In the genomic region with DNA sequence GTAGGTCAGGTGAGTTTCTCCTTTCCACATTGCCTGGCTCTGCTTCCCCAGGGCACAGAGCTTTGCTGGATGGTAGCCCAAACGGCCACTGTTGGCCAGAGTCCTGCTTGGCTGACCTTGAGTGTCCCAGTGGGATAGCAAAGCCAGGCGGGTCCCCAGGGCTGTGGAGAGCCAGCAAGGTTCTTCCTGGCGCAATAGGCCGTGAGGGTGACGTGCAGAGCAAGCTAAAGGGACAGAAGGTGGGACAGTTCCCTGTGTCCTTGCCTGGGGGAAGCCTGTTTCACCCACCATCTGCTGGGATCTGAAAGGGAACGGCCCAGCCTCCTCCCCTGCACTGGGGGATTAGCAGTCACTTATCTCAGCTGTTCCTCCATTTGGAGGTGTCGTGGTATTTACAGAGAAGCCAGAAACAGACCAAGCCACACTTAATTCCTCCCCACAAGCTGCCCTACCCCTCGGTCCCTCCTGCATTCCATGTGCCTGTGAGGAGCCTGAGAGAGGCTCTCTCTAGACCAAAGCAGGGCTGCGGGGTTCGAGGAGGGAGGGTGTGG, we compare ENCODE assay signal across 9 mouse cellular contexts. TPM values are rescaled to one million over a fixed set of nuclear protein-coding genes. Genes with fewer than 3 reads are reported as not detected.
DNase-seq lines count a peak whose midpoint lies in the region; ATAC-seq and TF ChIP-seq lines count a peak whose summit lies in the region.
"Had no signal": no experiment of that assay in that cellular context is flagged by ENCODE, and none has a peak within 500 bp of the region (broad histone marks: within the 10 kb centered on the region; RNA-seq: fewer than 3 reads in every experiment).

No protein-coding gene starts in this region.

- H3K27me3 ChIP-seq in limb, embryonic 11.5 days (ENCODE audit: control insufficient read depth, insufficient read depth, low read length): no peaks in the 10 kb centered on the region
- H3K27me3 ChIP-seq in limb, embryonic 10.5 days (ENCODE audit: low read depth, poor library complexity, severe bottlenecking): no peaks in the 10 kb centered on the region
- no peaks in the 10 kb centered on the region for H3K27me3 ChIP-seq in heart, adult 2 months (ENCODE audit: control insufficient read depth, insufficient read depth, low read length)

- TF ChIP-seq POLR2A in heart, adult 2 months (IDR thresholded peaks at IDR 0.05; ENCODE audit: insufficient read depth, low read depth, low read length): no peak

- H3K4me2 ChIP-seq in limb, embryonic 11.5 days (ENCODE audit: low read depth, severe bottlenecking): no peak overlapping the region

- H3K9me3 ChIP-seq in limb, embryonic 11.5 days (ENCODE audit: control insufficient read depth, low read length): no peaks in the 10 kb centered on the region
- H3K9me3 ChIP-seq in limb, embryonic 10.5 days (replicated peaks): no peaks in the 10 kb centered on the region
- H3K9me3 ChIP-seq: G1E had no signal

- no peaks in the 10 kb centered on the region for H3K36me3 ChIP-seq in limb, embryonic 11.5 days (ENCODE audit: control insufficient read depth, insufficient read depth, low read length)
- H3K36me3 ChIP-seq in limb, embryonic 10.5 days: no peaks in the 10 kb centered on the region
- peaks cover 24% of the 10 kb centered on the region for H3K36me3 ChIP-seq in heart, adult 2 months (ENCODE audit: control insufficient read depth, insufficient read depth, low read length)
- H3K36me3 ChIP-seq: G1E had no signal

- H3K4me3 ChIP-seq in limb, embryonic 11.5 days (ENCODE audit: low read depth, low read length): no peak overlapping the region
- H3K4me3 ChIP-seq in limb, embryonic 10.5 days: no peak overlapping the region
- no peak overlapping the region; the same call in 1 of the 2 replicates for H3K4me3 ChIP-seq in heart, adult 2 months

- intact Hi-C loops in heart, adult 2 months (cut with DNase I): loop anchor here (2.0 to 5.0 kb wide), 2 partner anchors 73 to 190 kb away; no protein-coding TSS in a partner anchor

- TF ChIP-seq EP300 in heart, adult 2 months (IDR thresholded peaks at IDR 0.05; ENCODE audit: insufficient read depth, low read depth, low read length): peak; percentile 54; the same call in 1 of the 2 replicates

- H3K27ac ChIP-seq in limb, embryonic 11.5 days (replicated peaks; ENCODE audit: low read depth, low read length): no peak overlapping the region
- no peak overlapping the region for H3K27ac ChIP-seq in limb, embryonic 10.5 days
- H3K27ac ChIP-seq in heart, adult 2 months: peak overlapping the region; percentile 80

- WGBS in limb, embryonic 11.5 days: 11% methylated on average over 10 of the region's 10 CpGs
- WGBS in limb, embryonic 10.5 days: 19% methylated on average over 10 of the region's 10 CpGs
- WGBS in heart, adult 2 months: 13% methylated on average over 10 of the region's 10 CpGs

- no peak overlapping the region for H3K9ac ChIP-seq in limb, embryonic 11.5 days (ENCODE audit: low read length)
- H3K9ac ChIP-seq in heart, adult 2 months (ENCODE audit: low read depth, low read length): peak overlapping the region; percentile 55

- H3K79me2 ChIP-seq in heart, adult 2 months (replicated peaks; ENCODE audit: control insufficient read depth, insufficient read depth, low read length): no peaks in the 10 kb centered on the region

- ATAC-seq in limb, embryonic 11.5 days (ENCODE audit: insufficient number of reproducible peaks, low FRiP score, low TSS enrichment, low read depth): 0 out of 2 replicates have a peak, but pooled peaks have one; percentile 38

- no peaks in the 10 kb centered on the region for H3K4me1 ChIP-seq in limb, embryonic 11.5 days (ENCODE audit: control insufficient read depth, insufficient read depth, low read length)
- H3K4me1 ChIP-seq in limb, embryonic 10.5 days: peaks cover 11% of the 10 kb centered on the region
- no peaks in the 10 kb centered on the region; the same call in 1 of the 2 replicates for H3K4me1 ChIP-seq in heart, adult 2 months (ENCODE audit: control insufficient read depth, insufficient read depth, low read length)

- no peak for DNase-seq in limb, embryonic 11.5 days (ENCODE audit: low spot score)
- DNase-seq in limb, embryonic 10.5 days (ENCODE audit: low spot score): no peak
- peak; percentile 76 for DNase-seq in cerebellum, adult 11-12 months
- peak; percentile 83 to 90 for DNase-seq in heart, adult 2 months
- DNase-seq in kidney, postnatal 36 days: peak; percentile 44 to 63
- peak; percentile 71 for DNase-seq in skeletal muscle tissue, adult 2 months (ENCODE audit: low read depth, low spot score)
- no peak for DNase-seq in right cerebral cortex, adult 2 months (ENCODE audit: low spot score in 2 of 2)
- no peak for DNase-seq in thymus, postnatal 4 days

- TF ChIP-seq CTCF in heart, adult 2 months (IDR thresholded peaks at IDR 0.05): no peak

RNA-seq across cellular contexts. Expression of gene Actc1, which starts 4.0 kb away (rescaled TPM):
- 84.8 and 95.4 TPM in 2 replicates for polyA plus RNA-seq in limb, embryonic 11.5 days (2014; fragmentation: Nextera tagmentation; extraction: Ambion mirVana)
- 9.9 and 27.4 TPM in 2 replicates for polyA plus RNA-seq in limb, embryonic 10.5 days (2016; fragmentation: Nextera tagmentation; extraction: Ambion mirVana)
- over 10,000 TPM in 1 of 2 experiments, 1,000 to 10,000 TPM in 1; 9,778 to 11,260 TPM for total RNA-seq in heart, adult 2 months (2021)
- 24,627 and 41,572 TPM in 2 replicates for polyA plus RNA-seq in heart, adult 2 months (2012; rRNA removed)
- total RNA-seq: G1E had no signal
- polyA plus RNA-seq: G1E had no signal

RNA-seq across cellular contexts. Expression of gene Gjd2, which starts 44.0 kb away (rescaled TPM):
- not detected in 2 replicates for polyA plus RNA-seq in limb, embryonic 11.5 days (2014; fragmentation: Nextera tagmentation; extraction: Ambion mirVana)
- not detected in 2 replicates for polyA plus RNA-seq in limb, embryonic 10.5 days (2016; fragmentation: Nextera tagmentation; extraction: Ambion mirVana)
- total RNA-seq in heart, adult 2 months (2021): not detected
- polyA plus RNA-seq in heart, adult 2 months (2012; rRNA removed): 0.06 TPM in 1 of 2 replicates, not detected in the other
- total RNA-seq: G1E had no signal
- polyA plus RNA-seq: G1E had no signal

Comparison
In these comparisons a context has a peak if more than half of its experiments do, and no peak if none do; other contexts are left out.
1. DNase-seq: peak in cerebellum, adult 11-12 months (single experiment), heart, adult 2 months (2 of 2), kidney, postnatal 36 days (2 of 2) and skeletal muscle tissue, adult 2 months (single experiment); none in limb, embryonic 11.5 days (single experiment), limb, embryonic 10.5 days (single experiment), right cerebral cortex, adult 2 months (0 of 2) and thymus, postnatal 4 days (single experiment).
2. RNA of gene Actc1, which starts 4.0 kb away (polyA plus RNA-seq): 24,627 to 41,572 TPM in heart, adult 2 months; 84.8 to 95.4 TPM in limb, embryonic 11.5 days and 9.9 to 27.4 TPM in limb, embryonic 10.5 days; every median in the first group is over 100 times any median in the second.